Mouse (Mus musculus): ENCODE results near the gene Disc1. TPM values are rescaled to one million over a fixed set of nuclear protein-coding genes. Genes with fewer than 3 reads are reported as not detected.

Gene Disc1
- total and polyA plus RNA-seq, 2 experiments from 2014 or later, result 1.2 to 5.2 TPM

GRCm38 (mm10) chr8:125226989-125227624 lies 173.1 kb downstream of the Disc1 start:
- Histone ChIP-seq H3K4me1 (ENCODE audit: control insufficient read depth, insufficient read depth) (peaks cover 32% of the 10 kb centered on the region), H3K4me3 (ENCODE audit: low read depth, low read length) (no peak overlapping the region), H3K9ac (replicated peaks; ENCODE audit: low read depth, low read length) (no peak overlapping the region), H3K4me2 (ENCODE audit: low read depth, low read length) (peak overlapping the region; percentile 38), H3K27me3 (ENCODE audit: control insufficient read depth, insufficient read depth, low read length) (no peaks in the 10 kb centered on the region), H3K36me3 (replicated peaks; ENCODE audit: control insufficient read depth, insufficient read depth, low read length) (no peaks in the 10 kb centered on the region), H3K9me3 (replicated peaks; ENCODE audit: control insufficient read depth, low read length) (no peaks in the 10 kb centered on the region), H3K27ac (ENCODE audit: low read depth) (peak overlapping the region; percentile 65)
- DNase-seq (ENCODE audit: low spot score) (peak; percentile 79), ATAC-seq (ENCODE audit: insufficient read depth, low read depth) (peak; percentile 61)
- WGBS, result 34% methylated on average over 14 of the region's 14 CpGs
- TF ChIP-seq EP300 (IDR thresholded peaks at IDR 0.05; ENCODE audit: low read depth) (peak; percentile 54; the same call in 1 of the 2 replicates), CTCF (IDR thresholded peaks at IDR 0.05; ENCODE audit: low read depth) (peak; percentile 2; the same call in 1 of the 2 replicates)

DNA sequence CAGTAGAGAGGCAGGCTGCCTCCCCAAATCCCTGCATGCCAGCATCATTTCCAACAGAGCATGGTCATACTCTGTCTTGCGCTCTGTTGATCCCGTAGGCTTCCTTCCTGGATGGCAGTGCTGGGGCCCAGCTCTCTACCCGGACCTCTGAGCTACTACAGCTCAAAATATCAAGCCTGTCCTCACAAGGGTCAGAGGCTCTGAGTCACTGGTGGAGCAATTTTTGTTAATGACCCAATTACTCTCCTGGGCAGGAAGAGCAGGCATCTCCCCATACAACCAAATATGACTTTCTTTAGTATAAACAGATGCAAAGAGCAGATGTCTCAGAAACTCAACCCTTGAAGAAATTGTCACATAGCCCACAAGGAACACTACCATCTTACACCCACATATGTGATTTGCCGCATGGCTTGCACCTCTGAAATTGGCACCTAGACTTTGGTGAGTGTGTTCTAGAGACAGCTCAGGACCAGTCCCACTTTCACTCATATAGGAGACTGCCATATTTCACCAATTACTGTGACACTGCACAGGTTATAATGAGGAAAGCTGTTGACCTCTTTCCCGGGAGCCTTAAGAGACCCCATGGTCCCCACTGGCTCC lies 176.6 kb downstream of the Disc1 start:
- no peaks in the 10 kb centered on the region for H3K9me3 ChIP-seq (replicated peaks; ENCODE audit: control insufficient read depth, low read length)
- no peaks in the 10 kb centered on the region for H3K36me3 ChIP-seq (replicated peaks; ENCODE audit: control insufficient read depth, insufficient read depth, low read length)
- H3K4me1 ChIP-seq (ENCODE audit: control insufficient read depth, insufficient read depth), result peaks cover 22% of the 10 kb centered on the region
- no peak overlapping the region for H3K4me2 ChIP-seq (ENCODE audit: low read depth, low read length)
- DNase-seq (ENCODE audit: low spot score), result no peak
- no peaks in the 10 kb centered on the region for H3K27me3 ChIP-seq (ENCODE audit: control insufficient read depth, insufficient read depth, low read length)
- TF ChIP-seq CTCF (IDR thresholded peaks at IDR 0.05; ENCODE audit: low read depth) (no peak), EP300 (IDR thresholded peaks at IDR 0.05; ENCODE audit: low read depth) (no peak)
- no peak overlapping the region for H3K27ac ChIP-seq (ENCODE audit: low read depth)
- no peak overlapping the region for H3K4me3 ChIP-seq (ENCODE audit: low read depth, low read length)
- no peak for ATAC-seq (ENCODE audit: insufficient read depth, low read depth)
- 78% methylated on average over 5 of the region's 5 CpGs for WGBS
- no peak overlapping the region for H3K9ac ChIP-seq (replicated peaks; ENCODE audit: low read depth, low read length)

DNA sequence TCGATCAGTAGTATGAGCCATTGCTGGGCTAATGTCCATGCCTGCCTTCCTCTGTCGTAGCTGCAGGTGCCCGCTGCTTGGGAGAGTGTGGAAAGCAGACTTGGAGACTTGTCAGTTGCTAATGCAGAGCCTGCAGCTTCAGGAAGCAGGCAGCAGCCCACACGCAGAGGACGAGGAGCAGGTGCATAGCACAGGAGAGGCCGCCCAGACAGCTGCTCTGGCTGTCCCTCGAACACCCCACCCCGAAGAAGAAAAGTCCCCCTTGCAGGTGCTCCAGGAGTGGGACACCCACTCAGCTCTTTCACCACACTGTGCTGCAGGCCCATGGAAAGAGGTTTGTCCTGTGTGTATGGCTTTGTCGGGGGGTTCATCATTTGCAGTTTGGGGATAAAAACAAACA lies 178.7 kb downstream of the Disc1 start:
- 70% methylated on average over 9 of the region's 9 CpGs for WGBS
- Histone ChIP-seq H3K4me1 (ENCODE audit: control insufficient read depth, insufficient read depth) (peaks cover 20% of the 10 kb centered on the region), H3K27ac (ENCODE audit: low read depth) (no peak overlapping the region), H3K4me3 (ENCODE audit: low read depth, low read length) (no peak overlapping the region), H3K27me3 (ENCODE audit: control insufficient read depth, insufficient read depth, low read length) (no peaks in the 10 kb centered on the region), H3K36me3 (replicated peaks; ENCODE audit: control insufficient read depth, insufficient read depth, low read length) (no peaks in the 10 kb centered on the region), H3K4me2 (ENCODE audit: low read depth, low read length) (no peak overlapping the region), H3K9me3 (replicated peaks; ENCODE audit: control insufficient read depth, low read length) (no peaks in the 10 kb centered on the region), H3K9ac (replicated peaks; ENCODE audit: low read depth, low read length) (no peak overlapping the region)
- DNase-seq (ENCODE audit: low spot score) (no peak), ATAC-seq (ENCODE audit: insufficient read depth, low read depth) (no peak)
- TF ChIP-seq EP300 (IDR thresholded peaks at IDR 0.05; ENCODE audit: low read depth) (no peak), CTCF (IDR thresholded peaks at IDR 0.05; ENCODE audit: low read depth) (no peak)

- no peak for TF ChIP-seq EP300 (IDR thresholded peaks at IDR 0.05; ENCODE audit: low read depth)
- TF ChIP-seq CTCF (IDR thresholded peaks at IDR 0.05; ENCODE audit: low read depth), result no peak
- H3K9ac ChIP-seq (replicated peaks; ENCODE audit: low read depth, low read length), result peak overlapping the region; percentile 39
- peak overlapping the region; percentile 94 for H3K27ac ChIP-seq (ENCODE audit: low read depth)
- H3K9me3 ChIP-seq (replicated peaks; ENCODE audit: control insufficient read depth, low read length), result no peaks in the 10 kb centered on the region
- no peaks in the 10 kb centered on the region for H3K36me3 ChIP-seq (replicated peaks; ENCODE audit: control insufficient read depth, insufficient read depth, low read length)
- ATAC-seq (ENCODE audit: insufficient read depth, low read depth) (peak; percentile 71), DNase-seq (ENCODE audit: low spot score) (peak; percentile 58)
- peaks cover 16% of the 10 kb centered on the region for H3K4me1 ChIP-seq (ENCODE audit: control insufficient read depth, insufficient read depth)
- peak overlapping the region; percentile 17 for H3K4me3 ChIP-seq (ENCODE audit: low read depth, low read length)
- H3K27me3 ChIP-seq (ENCODE audit: control insufficient read depth, insufficient read depth, low read length), result no peaks in the 10 kb centered on the region
- H3K4me2 ChIP-seq (ENCODE audit: low read depth, low read length), result peak overlapping the region; percentile 51
- WGBS, result 17% methylated on average over 22 of the region's 22 CpGs
Measured at GRCm38 (mm10) chr8:125235898-125236835, 182.2 kb downstream of the Disc1 start.

GRCm38 (mm10) chr8:125240763-125241162 lies 186.8 kb downstream of the Disc1 start:
- H3K27ac ChIP-seq (ENCODE audit: low read depth), result no peak overlapping the region
- no peak overlapping the region for H3K4me3 ChIP-seq (ENCODE audit: low read depth, low read length)
- ATAC-seq (ENCODE audit: insufficient read depth, low read depth) (no peak), DNase-seq (ENCODE audit: low spot score) (no peak)
- no peak overlapping the region for H3K4me2 ChIP-seq (ENCODE audit: low read depth, low read length)
- peaks cover 28% of the 10 kb centered on the region for H3K4me1 ChIP-seq (ENCODE audit: control insufficient read depth, insufficient read depth)
- 45% methylated on average over 4 of the region's 4 CpGs for WGBS
- TF ChIP-seq CTCF (IDR thresholded peaks at IDR 0.05; ENCODE audit: low read depth) (no peak), EP300 (IDR thresholded peaks at IDR 0.05; ENCODE audit: low read depth) (no peak)
- H3K27me3 ChIP-seq (ENCODE audit: control insufficient read depth, insufficient read depth, low read length), result no peaks in the 10 kb centered on the region
- H3K9me3 ChIP-seq (replicated peaks; ENCODE audit: control insufficient read depth, low read length), result no peaks in the 10 kb centered on the region
- H3K9ac ChIP-seq (replicated peaks; ENCODE audit: low read depth, low read length), result no peak overlapping the region
- H3K36me3 ChIP-seq (replicated peaks; ENCODE audit: control insufficient read depth, insufficient read depth, low read length), result no peaks in the 10 kb centered on the region
